Mouse (Mus musculus): ENCODE results near the gene Slc23a4.

- TF ChIP-seq CTCF (IDR thresholded peaks at IDR 0.05; ENCODE audit: control insufficient read depth, insufficient read depth, low read length) (no peak), POLR2A (IDR thresholded peaks at IDR 0.05; ENCODE audit: borderline replicate concordance, control insufficient read depth, low read depth, low read length) (no peak)
Observed at GRCm38 (mm10) chr6:35030226-35030625, 42.0 kb upstream of the Slc23a4 start.
